Mouse (Mus musculus): ENCODE measurements around the gene Vmo1.

GRCm38 (mm10) chr11:70551526-70551925 lies 37.1 kb upstream of the Vmo1 start:
- no peak for TF ChIP-seq CTCF (IDR thresholded peaks at IDR 0.05; ENCODE audit: insufficient read depth, low read depth, low read length)
- no peak for TF ChIP-seq POLR2A (IDR thresholded peaks at IDR 0.05; ENCODE audit: insufficient read depth, low read depth, low read length)
